Mouse (Mus musculus) olfactory bulb, adult 2 months (tissue): ENCODE results near the gene Sdhc.

Experiments
- CTCF ChIP-seq: fragments of 200-500 bp; IDR thresholded peaks from 2 replicates; pipeline ENCODE4 v1.5.1; 2012; ENCODE audit warnings: low read depth, mild to moderate bottlenecking, low read length, moderate library complexity; ENCODE audit not compliant: insufficient read depth
- POLR2A ChIP-seq: fragments of 200-500 bp; IDR thresholded peaks from 2 replicates; pipeline ENCODE4 v1.6.1; 2012; ENCODE audit warnings: mild to moderate bottlenecking, low read depth, low read length, moderate library complexity; ENCODE audit not compliant: insufficient read depth

DNA sequence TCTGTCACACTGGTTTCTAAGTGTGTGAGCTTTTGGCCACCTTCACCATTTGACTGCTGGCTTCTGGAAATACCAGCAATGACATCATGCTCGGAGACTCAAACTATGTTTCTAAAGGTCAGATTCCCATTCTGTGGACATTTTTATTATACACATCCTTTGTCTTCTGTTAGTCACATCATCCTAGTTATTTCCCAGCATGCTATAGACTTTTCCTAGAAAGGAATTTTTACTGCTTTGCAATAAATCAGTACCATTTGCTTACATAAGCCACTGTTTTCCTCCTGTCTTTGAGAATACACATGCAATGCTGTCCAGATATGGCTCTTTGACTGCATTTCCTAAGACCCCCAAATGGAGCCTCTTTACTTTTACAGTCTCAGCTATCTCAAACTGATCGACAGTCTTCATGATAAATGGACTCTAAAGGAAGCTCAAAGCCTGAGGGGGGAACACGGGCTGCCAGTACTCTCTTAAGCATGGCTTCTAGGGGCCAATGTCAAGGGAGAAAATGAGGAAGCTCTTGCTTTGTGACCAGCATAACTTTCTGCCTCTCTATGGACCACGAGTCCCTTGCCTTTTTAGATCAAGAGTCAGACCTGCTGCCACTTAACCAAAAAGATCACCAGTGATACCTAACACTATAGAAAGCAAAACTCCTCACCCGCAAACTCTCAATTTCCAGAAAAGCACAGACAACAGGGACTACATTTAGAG is 15.4 kb upstream of the Sdhc start:
- TF ChIP-seq CTCF (no peak), POLR2A (no peak)
